Mouse (Mus musculus) midbrain, embryonic 11.5 days (tissue): ENCODE results near the gene Vtcn1. TPM values are rescaled to one million over a fixed set of nuclear protein-coding genes. Genes with fewer than 3 reads are reported as not detected.

ENCODE experiments used
- ATAC-seq: fragments of 200-750 bp; cut with Nextera tagmentation; 2 replicates; pipeline ENCODE4 v1.8.0; 2017; ENCODE audit warnings: moderate TSS enrichment, moderate library complexity; ENCODE audit not compliant: low FRiP score
- DNase-seq: peaks from one replicate; pipeline ENCODE4 v3.0.0; 2015; ENCODE audit warnings: low spot score; ENCODE audit errors: missing footprints
- H3K27ac ChIP-seq: fragments of 300-500 bp; sonication (generic); 2 replicates; pipeline ENCODE4 v1.5.1; 2014; ENCODE audit warnings: low read depth, low read length
- H3K27me3 ChIP-seq: fragments of 300-500 bp; sonication (generic); 2 replicates; pipeline ENCODE4 v1.6.1; 2014; ENCODE audit warnings: mild to moderate bottlenecking, low read length, moderate library complexity, mixed read lengths; ENCODE audit not compliant: control insufficient read depth, insufficient read depth
- H3K36me3 ChIP-seq: fragments of 300-500 bp; sonication (generic); 2 replicates; pipeline ENCODE4 v1.6.1; 2014; ENCODE audit warnings: mild to moderate bottlenecking, low read length, moderate library complexity, mixed read lengths; ENCODE audit not compliant: control insufficient read depth, insufficient read depth
- H3K4me1 ChIP-seq: fragments of 300-500 bp; sonication (generic); 2 replicates; pipeline ENCODE4 v1.6.1; 2014; ENCODE audit warnings: low read length; ENCODE audit not compliant: control insufficient read depth, insufficient read depth
- H3K4me2 ChIP-seq: fragments of 300-500 bp; sonication (generic); 2 replicates; pipeline ENCODE4 v1.6.1; 2014; ENCODE audit warnings: mild to moderate bottlenecking, moderate library complexity
- H3K4me3 ChIP-seq: fragments of 300-500 bp; sonication (generic); 2 replicates; pipeline ENCODE4 v1.5.1; 2014; ENCODE audit warnings: low read depth, low read length
- H3K9ac ChIP-seq: fragments of 300-500 bp; sonication (generic); 2 replicates; pipeline ENCODE4 v1.6.1; 2014; ENCODE audit warnings: low read length
- H3K9me3 ChIP-seq: fragments of 300-500 bp; sonication (generic); 2 replicates; pipeline ENCODE4 v1.6.1; 2016; ENCODE audit warnings: low read length; ENCODE audit not compliant: control insufficient read depth
- WGBS: fragments of 180-500 bp; shearing (Covaris S2); extraction: QIAGEN DNeasy Blood & Tissue Kit; methylation state at CpG from one replicate; pipeline ENCODE4 v1.1.7; 2014; 5-methylcytosine and 5-hydroxymethylcytosine counted together
- polyA plus RNA-seq: library from polyadenylated mRNA; unstranded; fragments of >200 nt; fragmentation: Nextera tagmentation; extraction: Ambion mirVana; gene quantifications from 2 replicates; pipeline ENCODE4 v1.2.1, GENCODE M21; 2014

The Vtcn1 gene
- polyA plus RNA-seq, 1 experiment from 2014 or later, result not detected

GRCm38 (mm10) chr3:100924065-100924732 is 98.9 kb downstream of the Vtcn1 start:
- no peaks in the 10 kb centered on the region for H3K27me3 ChIP-seq
- 82% methylated on average over 6 of the region's 6 CpGs for WGBS
- ATAC-seq (no peak), DNase-seq (peak; percentile 61)
- no peak overlapping the region for H3K27ac ChIP-seq
- H3K9ac ChIP-seq, result no peak overlapping the region
- H3K4me2 ChIP-seq, result no peak overlapping the region
- no peaks in the 10 kb centered on the region for H3K9me3 ChIP-seq
- H3K36me3 ChIP-seq, result peaks cover 2% of the 10 kb centered on the region; the same call in 1 of the 2 replicates
- peaks cover 12% of the 10 kb centered on the region for H3K4me1 ChIP-seq
- no peak overlapping the region for H3K4me3 ChIP-seq

GRCm38 (mm10) chr3:100925176-100925575 is 99.9 kb downstream of the Vtcn1 start:
- H3K9me3 ChIP-seq, result no peaks in the 10 kb centered on the region
- H3K9ac ChIP-seq, result no peak overlapping the region
- H3K36me3 ChIP-seq, result peaks cover 2% of the 10 kb centered on the region; the same call in 1 of the 2 replicates
- no peak overlapping the region for H3K4me3 ChIP-seq
- DNase-seq, result peak; percentile 14
- no peaks in the 10 kb centered on the region for H3K27me3 ChIP-seq
- WGBS, result 85% methylated on average over 16 of the region's 16 CpGs
- H3K4me2 ChIP-seq, result no peak overlapping the region
- H3K4me1 ChIP-seq, result peaks cover 12% of the 10 kb centered on the region
- H3K27ac ChIP-seq, result no peak overlapping the region
- no peak for ATAC-seq

GRCm38 (mm10) chr3:100931332-100932076 is 106.2 kb downstream of the Vtcn1 start:
- ATAC-seq (no peak), DNase-seq (peak; percentile 79)
- Histone ChIP-seq H3K9ac (no peak overlapping the region), H3K27ac (no peak overlapping the region), H3K36me3 (0 out of 2 replicates have a peak, but pooled peaks cover 5% of the 10 kb centered on the region), H3K27me3 (no peaks in the 10 kb centered on the region), H3K4me3 (no peak overlapping the region), H3K9me3 (no peaks in the 10 kb centered on the region), H3K4me2 (no peak overlapping the region), H3K4me1 (no peaks in the 10 kb centered on the region)
- 95% methylated on average over 23 of the region's 23 CpGs for WGBS

- Histone ChIP-seq H3K9ac (no peak overlapping the region), H3K9me3 (no peaks in the 10 kb centered on the region), H3K4me3 (no peak overlapping the region), H3K36me3 (0 out of 2 replicates have a peak, but pooled peaks cover 5% of the 10 kb centered on the region), H3K27ac (no peak overlapping the region), H3K4me2 (no peak overlapping the region), H3K27me3 (no peaks in the 10 kb centered on the region), H3K4me1 (no peaks in the 10 kb centered on the region)
- no peak for DNase-seq
- ATAC-seq, result no peak
- WGBS, result 72% methylated on average over 11 of the region's 11 CpGs
Observed at GRCm38 (mm10) chr3:100932077-100932944, 107.1 kb downstream of the Vtcn1 start.

- no peak overlapping the region for H3K27ac ChIP-seq
- no peak overlapping the region for H3K4me2 ChIP-seq
- no peaks in the 10 kb centered on the region for H3K4me1 ChIP-seq
- H3K9me3 ChIP-seq, result no peaks in the 10 kb centered on the region
- H3K36me3 ChIP-seq, result peaks cover 5% of the 10 kb centered on the region; the same call in 1 of the 2 replicates
- H3K4me3 ChIP-seq, result no peak overlapping the region
- ATAC-seq, result no peak
- H3K27me3 ChIP-seq, result no peaks in the 10 kb centered on the region
- DNase-seq, result peak; percentile 60
- no peak overlapping the region for H3K9ac ChIP-seq
- WGBS, result 97% methylated on average over 6 of the region's 6 CpGs
Observed at GRCm38 (mm10) chr3:100935521-100935920, 110.3 kb downstream of the Vtcn1 start.

DNA sequence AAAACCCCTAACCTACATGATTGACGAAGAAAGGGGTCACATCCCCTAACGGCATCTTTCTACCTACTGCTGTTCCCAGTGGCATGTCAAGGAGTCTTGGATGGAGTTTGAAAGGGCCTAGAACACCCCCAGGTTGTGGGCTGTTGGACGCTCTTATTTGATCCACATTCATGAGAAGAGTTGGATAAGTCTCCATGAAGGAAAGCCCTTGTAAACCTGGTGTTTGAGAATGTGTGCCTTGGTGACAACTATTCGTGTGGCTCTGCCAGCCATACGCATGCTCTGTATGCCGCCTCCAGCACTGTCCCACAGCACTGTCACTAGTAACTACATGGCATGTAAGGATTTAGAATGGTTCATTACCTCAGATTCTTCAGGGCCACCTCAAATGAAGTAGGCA is 110.9 kb downstream of the Vtcn1 start:
- Histone ChIP-seq H3K4me1 (no peaks in the 10 kb centered on the region), H3K9me3 (no peaks in the 10 kb centered on the region), H3K4me2 (no peak overlapping the region), H3K36me3 (peaks cover 5% of the 10 kb centered on the region; the same call in 1 of the 2 replicates), H3K9ac (no peak overlapping the region), H3K27me3 (no peaks in the 10 kb centered on the region), H3K27ac (no peak overlapping the region), H3K4me3 (no peak overlapping the region)
- DNase-seq (peak; percentile 84), ATAC-seq (no peak)
- 92% methylated on average over 6 of the region's 6 CpGs for WGBS

GRCm38 (mm10) chr3:100938211-100938610 is 113.0 kb downstream of the Vtcn1 start:
- Histone ChIP-seq H3K4me2 (no peak overlapping the region), H3K4me1 (no peaks in the 10 kb centered on the region), H3K36me3 (peaks cover 5% of the 10 kb centered on the region), H3K27me3 (no peaks in the 10 kb centered on the region), H3K9me3 (no peaks in the 10 kb centered on the region), H3K4me3 (no peak overlapping the region), H3K27ac (no peak overlapping the region), H3K9ac (no peak overlapping the region)
- no peak for ATAC-seq
- 91% methylated on average over 4 of the region's 4 CpGs for WGBS
- no peak for DNase-seq

GRCm38 (mm10) chr3:100940496-100941037 is 115.3 kb downstream of the Vtcn1 start:
- H3K4me1 ChIP-seq, result no peaks in the 10 kb centered on the region
- ATAC-seq, result no peak
- 91% methylated on average over 4 of the region's 4 CpGs for WGBS

More at GRCm38 (mm10) chr3:100940496-100941037, 115.3 kb downstream of the Vtcn1 start:
- DNase-seq, result no peak
- Histone ChIP-seq H3K9me3 (no peaks in the 10 kb centered on the region), H3K36me3 (peaks cover 7% of the 10 kb centered on the region), H3K4me3 (no peak overlapping the region), H3K27ac (no peak overlapping the region), H3K9ac (no peak overlapping the region), H3K4me2 (no peak overlapping the region), H3K27me3 (no peaks in the 10 kb centered on the region)
